Mouse (Mus musculus) kidney, adult 18-20 months (tissue): ENCODE results near the gene Rbfox3.

Source experiments
- DNase-seq: peaks from one replicate; pipeline ENCODE4 v3.0.0; 2021

The Rbfox3 gene

DNA sequence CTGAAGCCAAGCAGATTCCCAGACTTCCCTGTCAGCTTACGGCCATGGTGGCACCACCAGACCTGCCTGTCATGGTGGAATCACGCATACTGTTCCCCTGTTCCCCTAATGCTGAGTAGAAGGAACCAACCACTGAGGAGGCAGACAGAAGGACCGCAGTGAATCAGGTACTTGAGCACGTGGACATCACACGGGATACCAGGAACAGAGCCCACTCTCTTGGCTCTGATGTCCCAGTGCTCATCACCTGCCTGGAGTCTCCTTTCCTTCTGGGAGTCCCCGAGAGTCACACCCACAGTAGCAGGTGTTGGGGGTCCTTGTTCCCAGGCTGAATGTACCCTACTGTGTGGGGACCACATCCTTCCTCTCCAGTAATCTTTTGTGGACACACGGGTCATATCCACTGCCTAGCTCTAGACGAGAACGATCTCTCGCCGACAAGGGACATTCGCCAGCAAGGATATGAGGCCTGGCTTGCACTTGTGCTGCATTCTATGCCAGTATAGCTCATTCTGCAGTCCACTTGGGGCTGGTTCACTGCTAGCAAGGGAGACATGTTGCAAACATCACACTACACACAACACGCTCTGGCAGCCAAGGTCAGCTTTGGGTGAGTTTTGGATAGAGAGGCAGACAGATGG is 32.7 kb downstream of the Rbfox3 start:
- no peak for DNase-seq

DNA sequence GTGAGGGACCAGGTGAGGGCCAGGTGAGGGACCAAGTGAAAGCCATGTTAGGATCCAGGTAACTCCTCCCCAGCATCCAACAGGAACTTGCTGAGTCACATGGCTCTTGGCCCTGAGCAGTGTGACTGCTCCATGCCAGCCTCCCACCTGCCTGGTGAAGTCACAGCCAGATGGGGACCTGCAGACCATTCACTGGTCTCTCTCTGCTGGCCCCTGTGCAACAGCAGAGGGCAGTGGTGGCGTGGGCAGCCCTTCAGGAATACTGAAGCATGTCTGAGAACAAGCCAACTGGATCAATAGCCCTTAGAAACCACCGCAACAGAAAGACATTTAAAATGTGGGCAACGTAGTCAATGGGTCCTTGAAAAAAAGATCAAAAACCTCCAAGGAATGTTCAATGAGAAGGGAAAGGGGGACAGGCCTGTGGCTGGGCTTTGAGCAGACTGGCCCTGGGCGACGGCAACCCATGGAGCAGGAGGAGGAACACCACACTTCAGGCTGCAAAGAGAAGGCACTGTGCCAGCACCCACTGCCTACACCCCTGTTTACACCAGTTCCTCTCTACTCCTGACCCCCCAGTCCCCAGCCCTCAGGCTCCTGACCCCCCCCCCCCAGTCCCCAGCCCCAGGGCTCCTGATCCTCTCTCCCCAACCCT is 36.0 kb downstream of the Rbfox3 start:
- DNase-seq, result no peak

DNA sequence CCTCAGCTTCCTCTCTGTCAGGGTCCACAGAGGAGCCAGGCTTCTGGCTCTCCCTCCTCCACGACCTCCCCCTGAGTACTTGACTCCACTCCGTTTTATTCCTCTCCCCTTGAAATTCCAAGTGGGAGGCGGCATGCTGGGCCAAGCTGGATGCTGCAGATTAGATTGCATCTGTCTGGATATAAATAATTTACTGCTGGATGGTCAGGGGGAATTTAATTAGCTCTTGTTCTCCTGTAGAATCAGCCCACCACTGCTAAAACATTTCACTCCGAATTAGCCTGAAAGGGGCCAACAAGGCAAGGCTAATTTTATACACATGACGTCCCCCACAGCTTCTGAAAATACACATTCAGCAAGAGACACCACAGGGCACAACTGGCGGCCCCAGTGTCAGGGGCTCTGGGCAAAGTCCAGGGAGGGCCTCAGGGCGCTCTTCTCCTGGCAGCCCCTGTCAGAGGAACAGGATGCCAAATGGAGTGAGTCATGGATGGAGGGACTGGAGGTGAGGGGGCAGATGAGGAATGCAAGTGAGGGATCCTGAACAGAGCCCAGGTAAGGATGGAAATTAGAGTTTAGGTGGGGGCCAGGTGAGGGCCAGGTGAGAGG is 36.8 kb downstream of the Rbfox3 start:
- DNase-seq, result no peak

DNA sequence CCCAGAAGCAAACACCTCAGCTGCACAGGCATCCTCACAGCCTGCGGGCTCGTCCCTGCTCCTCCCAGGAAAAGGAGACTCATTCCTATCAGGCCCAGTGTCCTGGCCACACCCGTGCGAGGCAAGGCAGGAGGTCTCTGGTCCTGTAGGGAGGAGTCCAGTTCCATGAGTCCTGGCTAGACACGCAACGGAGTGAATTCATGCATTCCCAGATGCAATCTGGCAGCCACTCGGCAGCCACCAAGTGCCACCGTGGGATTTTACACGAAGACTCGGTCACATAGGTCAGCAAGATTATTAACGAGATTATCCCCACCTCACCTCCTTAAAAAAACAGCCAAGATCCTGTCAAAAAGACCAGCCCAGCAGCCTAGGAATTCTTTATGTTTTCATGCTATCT is 37.4 kb downstream of the Rbfox3 start:
- no peak for DNase-seq

DNA sequence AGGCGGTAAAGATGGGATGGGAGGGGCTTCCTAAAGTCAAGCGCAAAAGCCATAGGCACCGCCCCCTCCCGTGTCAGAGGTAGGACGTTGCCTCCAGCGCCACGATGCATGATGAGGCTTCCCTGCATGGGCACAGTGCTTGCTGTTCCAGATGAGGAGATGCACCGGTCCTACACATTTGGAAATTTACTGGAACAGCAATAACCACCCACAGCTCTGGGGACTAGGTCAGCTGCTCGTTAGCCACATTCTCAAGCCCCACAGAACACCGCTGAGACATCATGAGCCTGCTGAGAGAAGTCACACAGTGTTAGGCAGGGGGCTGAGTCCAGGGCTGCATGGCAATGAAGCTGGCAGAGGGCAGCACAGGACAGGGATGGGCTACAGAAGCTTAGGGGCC is 39.9 kb downstream of the Rbfox3 start:
- DNase-seq, result no peak

DNA sequence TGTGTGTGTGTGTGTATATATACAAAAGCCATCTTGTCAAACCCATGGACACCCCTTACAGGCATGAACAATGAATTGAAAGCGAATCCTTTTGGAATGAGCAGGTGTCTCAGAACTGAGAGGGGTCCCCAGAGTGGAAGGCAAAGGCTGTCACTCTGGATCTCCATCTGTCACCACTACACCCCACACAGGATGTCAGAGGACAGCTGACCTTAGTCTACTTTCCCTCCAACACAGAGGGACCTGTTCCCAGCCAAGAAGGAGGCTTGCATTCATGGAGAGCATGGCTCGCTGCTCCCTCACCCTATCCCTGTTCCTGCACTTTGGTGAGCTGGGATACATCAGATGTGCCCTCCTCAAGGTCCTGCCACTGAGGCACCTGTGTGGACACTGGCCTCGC is 48.0 kb downstream of the Rbfox3 start:
- no peak for DNase-seq

DNA sequence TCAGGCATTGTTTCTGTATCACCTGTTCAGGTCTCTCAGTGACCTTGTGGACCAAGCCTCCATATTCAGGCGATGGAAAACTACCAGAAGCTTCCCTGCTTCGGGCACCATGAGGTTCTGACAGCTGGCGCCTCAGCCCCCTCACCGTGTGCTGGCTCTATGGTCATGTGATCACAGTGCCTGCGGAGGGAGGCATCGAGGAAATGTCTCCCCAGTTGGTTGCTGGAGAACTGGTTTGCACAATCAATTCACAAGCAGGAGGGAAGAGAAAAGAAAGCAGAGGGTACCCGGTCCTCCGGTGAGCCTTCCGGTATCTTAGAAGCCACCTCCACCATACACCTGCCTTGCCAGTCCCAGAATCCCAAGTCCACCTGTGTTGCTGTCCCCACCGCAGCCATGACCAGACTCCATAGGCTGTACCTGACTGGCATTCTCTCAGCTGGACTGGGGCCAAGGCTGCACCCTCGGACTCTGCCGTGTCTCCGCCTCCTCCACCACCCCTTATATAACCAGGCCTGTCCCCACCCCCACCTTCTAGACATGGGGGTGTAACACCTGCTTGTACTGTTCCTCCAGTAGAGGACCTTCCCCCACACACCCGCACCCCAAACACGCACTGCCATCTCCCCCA is 49.5 kb downstream of the Rbfox3 start:
- DNase-seq, result no peak

DNA sequence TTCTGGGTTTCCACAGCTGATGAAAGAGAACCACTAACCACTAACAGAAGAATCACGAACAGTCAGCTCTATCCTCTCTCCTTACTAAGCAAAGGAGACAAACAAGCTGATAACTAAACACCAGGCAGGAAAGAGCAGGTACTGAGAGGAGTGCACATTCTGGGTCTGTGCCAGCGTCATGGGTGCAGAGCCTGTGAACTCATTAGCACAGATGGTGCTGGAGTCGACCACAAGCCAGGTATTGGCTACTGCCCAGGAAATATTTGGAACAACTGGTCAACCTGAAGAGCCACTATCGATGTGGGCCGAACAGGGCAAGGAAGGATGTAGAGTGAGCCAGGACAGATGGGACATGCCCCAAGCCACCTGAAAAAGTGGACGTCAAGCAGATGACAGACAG is 50.2 kb downstream of the Rbfox3 start:
- DNase-seq, result no peak

DNA sequence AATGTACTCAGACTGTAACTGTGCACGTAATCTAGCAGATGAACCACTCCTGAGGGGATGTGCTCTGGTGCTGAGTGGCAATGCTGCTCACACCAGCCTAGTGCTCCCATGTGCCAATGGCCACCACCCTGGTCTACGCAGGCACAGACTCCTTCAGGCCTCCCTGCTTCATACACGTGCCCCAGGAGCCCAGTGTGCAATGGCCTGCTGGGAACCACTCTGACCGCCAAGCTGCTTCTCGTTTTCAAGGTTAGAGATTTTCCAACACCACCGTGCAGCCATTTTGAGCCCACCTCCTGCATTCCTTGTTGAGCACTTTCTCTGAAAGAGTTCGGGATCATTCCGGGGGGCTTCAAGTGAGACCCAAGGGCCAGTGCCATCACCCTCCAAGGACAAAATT is 50.6 kb downstream of the Rbfox3 start:
- DNase-seq, result no peak

DNA sequence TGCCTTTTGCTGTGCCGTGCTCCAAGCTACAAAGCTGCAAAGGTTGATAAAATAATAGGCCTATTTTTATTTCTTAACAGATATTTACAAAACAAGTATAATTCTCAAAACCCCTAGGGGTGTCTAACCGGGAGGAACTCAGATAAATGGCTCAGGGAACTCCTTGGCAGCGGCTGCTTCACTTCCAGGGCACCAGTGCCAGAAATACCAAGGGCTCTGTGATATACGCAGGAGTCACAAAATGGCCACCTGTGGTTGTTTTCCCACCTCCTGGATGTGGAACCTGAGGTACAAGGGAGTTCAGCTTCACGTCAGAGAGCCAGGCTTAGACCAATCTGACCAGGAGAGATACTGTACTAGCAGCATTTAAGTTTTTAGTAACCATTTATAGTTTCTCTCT is 51.6 kb downstream of the Rbfox3 start:
- DNase-seq, result no peak

DNA sequence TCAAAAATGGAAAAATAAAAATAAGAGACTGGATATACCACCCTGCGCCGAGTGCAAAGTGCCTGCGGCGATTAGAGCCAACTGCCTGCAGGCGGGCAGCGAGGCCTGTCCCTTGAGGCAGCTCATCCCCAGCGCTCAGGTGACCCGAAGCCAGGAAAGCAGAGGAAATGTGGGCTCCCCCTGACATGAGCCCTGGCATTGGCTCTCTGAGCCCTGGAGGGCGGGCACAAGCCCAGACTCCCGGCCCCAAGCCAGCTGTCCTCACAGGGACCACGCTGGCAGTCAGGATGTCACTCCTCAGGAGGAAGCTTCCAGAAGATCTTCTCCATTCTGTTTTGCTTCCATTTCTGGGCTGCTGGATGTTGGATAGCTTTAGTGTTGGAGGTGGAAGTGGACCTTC is 53.1 kb downstream of the Rbfox3 start:
- no peak for DNase-seq

DNA sequence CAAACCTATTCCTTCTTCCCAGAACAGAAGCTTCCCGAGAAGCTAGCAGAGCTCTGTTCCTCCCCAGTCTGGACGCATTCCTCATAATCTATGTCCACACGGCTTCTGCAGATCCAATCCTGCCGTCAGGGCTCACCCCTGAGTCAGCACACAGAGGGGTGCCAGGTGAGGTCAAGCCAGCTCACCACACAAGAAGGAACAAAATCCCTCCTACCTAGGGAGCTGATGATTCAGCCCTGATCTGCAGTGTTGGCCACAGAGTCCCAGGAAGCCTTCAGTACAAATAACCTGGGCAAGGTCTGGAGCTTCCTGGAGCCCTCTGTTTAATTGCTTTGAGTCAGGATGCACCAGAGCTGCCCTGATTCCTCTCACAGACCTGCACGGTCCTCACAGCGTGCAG is 60.0 kb downstream of the Rbfox3 start:
- no peak for DNase-seq

DNA sequence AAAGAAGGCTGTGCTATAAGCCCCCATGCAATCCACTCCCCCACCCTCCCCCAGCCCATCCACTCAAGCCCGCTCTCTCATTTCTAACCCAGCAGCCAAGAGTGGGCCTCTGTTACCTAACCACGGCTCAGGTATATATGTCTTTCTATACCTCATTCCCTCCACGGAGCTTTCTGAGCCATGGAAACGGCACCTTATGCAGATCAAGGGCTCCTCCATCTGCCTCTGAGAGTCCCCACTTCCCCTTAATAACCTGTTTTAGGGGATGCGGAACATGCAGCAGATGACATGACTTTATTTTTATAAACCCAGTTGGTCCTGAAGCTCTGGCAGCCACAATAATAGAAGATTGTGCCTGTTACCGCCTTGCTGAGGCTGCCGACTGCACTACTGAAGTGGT is 63.4 kb downstream of the Rbfox3 start:
- DNase-seq, result no peak

DNA sequence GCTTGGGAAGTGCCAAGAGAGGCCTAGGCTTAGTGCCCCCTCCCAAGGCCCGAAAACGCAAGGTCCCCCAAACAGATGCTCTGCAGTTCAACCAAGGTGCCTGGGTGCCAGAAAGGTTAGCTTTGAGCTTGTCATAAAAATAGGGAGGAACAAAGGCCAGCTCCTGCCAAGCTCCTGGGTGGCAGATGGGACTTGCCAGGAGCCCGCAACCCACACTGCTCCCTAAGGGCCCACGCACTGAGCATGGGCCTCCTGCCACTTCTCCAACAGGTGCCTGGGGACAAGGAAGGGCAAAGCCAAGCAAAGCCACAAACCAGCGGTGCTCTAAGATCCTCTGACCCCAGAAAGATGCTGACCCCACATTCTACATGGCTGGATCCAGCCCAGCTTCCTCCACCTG is 70.4 kb downstream of the Rbfox3 start:
- DNase-seq, result no peak

DNA sequence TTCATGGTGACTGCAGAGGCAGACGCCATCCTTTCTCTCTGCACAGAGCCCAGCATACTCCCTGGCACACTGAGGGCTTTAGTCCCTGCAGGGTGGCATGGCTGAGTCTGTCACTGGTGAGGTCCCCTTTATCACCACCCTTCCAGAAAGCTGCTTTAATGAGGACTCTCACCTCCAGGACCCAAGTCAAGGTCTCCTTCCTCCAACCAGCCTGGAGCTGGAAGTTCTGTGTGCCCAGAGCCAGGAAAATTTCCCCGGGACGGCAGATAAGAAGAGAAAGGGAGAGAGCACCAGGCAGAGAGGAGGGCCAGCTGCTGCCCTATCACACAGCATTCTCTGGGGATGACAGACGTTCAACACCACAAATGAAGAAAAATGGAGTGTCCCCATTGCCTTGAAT is 73.2 kb downstream of the Rbfox3 start:
- DNase-seq, result no peak

DNA sequence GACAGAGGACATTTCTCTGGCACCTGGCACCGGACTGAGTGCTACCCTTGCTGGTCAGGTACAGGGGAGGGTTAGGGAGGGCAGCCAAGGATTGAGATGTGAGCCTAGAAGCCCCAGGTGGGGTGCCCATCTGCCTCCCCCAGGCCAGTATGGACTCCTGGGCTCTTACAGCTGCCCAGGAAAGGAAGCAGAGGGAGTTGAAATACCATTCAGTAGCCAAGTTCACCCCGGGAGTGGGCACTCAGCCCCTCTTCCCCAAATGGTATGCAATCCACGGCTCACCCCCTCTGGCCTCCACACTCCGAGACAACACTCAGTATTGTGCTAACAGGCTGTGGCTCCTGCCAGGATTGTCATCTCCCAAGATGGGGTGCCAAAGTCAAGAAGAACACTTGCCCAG is 74.5 kb downstream of the Rbfox3 start:
- no peak for DNase-seq

DNA sequence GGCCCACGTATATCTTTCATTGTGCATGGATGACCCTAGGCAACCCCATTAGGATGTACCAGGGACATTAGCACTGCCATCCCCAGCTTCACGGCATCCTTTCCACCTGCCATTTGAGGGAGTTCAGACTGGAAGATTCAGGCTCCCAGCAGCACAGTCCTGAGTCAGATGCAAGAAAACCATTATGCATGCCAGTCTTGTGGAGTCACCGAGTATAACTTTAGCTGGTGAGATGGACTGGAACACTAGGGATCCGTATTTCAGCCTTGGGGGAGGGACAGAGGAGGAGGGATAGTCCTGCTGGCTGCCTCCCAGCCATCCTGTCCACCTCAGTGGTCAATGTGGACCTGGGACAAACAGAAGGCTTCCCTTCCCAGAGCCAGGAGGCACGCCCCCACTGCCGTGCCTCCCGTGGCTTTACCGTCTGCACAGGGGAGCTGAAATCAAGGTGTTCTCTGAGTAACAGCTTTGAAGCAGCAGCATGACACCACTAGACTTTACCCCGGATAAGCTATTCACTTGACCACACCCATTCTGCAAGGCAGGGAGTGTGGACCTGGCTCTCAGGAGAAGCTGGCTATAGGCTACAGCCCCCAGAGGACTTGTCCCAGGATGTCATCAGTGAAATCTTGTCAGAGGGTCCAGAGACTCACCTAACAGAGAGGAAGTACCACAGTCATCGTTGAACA is 78.5 kb downstream of the Rbfox3 start:
- DNase-seq, result peak; percentile 30

DNA sequence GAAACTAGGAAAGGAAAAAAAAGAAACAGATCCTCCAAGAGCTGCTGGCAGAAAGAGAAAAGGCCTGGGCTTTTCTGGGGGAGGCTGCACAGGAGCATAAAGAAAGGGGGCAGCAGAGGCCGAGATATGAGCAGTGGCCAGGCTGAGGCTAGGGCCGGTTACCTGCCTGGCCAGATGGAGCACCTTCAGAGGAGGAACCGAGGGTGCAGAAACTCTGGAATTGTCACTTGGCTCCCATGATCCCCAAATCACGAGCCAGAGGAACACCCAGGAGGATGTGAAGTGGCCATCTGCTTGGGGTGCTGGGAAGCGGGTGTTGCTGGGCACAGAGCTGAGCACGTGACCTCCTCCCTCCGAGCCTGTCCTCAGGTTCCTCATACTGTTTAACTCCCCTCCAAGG is 79.7 kb downstream of the Rbfox3 start:
- DNase-seq, result no peak

DNA sequence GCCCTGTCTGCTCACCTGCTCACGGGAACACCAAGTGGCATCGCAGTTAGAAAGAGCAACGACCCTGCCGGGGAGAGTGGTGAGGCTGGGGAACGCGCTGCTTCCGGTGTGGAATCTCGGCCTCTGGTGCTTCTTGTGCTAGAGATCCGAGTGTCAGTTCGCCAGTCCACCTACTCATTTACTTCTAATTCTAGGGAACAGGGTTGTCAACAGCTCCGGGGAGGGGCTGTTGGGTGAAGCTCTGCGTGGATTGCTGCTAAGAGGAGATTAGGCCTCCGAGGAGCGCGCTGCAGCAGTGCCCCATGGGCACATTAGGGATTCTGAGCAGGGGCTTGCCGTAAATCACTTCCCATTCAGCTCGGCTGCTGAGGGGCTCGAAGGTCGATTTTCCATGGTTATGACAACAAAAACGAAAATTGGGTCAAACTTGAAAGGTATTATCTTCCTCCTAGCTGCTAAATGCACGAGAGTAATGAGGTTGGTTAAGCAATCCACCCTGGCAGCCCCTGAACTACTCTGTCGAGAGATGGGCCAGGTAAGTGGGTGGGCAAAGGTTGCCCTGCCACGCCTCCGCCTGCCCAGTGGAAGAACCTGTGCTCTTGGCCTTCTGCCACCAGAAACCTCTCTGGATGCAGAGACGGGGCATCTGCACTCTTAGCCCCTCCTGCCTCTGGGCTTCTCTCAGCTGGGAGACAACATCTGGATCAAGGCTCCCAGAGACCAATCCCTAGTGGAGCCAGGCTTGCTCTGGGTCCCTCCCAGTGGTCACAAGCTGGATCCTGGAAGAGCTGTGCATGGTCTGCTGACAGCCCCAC is 85.9 kb downstream of the Rbfox3 start:
- peak; percentile 60 for DNase-seq

DNA sequence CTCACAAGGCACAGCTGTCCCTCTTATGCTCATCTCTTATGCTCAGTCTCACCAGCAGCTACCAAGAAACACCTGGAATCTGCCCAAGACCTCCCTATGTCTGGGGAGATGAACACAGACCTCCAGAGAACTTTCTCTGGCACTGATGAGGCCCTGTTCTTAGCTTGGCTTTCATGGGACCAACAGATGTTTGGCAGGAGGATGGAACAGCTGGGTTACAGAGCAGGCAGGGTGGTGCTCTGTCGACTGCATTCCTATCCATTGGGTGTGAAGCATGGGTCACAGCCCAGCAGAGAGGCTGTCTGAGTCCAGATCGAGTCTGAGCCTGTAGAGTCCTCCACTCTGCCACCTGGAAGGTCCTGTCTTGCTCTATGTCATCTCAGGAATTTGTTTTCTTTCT is 90.0 kb downstream of the Rbfox3 start:
- DNase-seq, result no peak

DNA sequence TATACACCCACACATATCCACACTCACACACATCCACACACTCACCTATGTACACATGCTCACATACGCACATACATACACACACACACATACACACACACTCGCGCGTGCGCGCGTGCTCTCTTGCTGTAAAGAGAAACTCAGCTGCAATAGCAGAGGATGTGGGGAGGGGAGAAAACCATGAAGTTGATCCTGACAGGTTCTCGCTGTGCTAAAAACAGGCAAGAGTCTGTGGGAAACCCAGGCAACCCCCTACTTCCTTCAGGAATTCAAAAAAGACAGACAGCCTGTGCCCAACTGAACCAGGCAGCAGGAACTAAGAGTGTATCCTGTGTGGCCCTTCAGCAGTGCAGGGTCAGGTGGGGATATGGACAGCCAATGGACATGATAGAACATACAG is 92.9 kb downstream of the Rbfox3 start:
- no peak for DNase-seq

DNA sequence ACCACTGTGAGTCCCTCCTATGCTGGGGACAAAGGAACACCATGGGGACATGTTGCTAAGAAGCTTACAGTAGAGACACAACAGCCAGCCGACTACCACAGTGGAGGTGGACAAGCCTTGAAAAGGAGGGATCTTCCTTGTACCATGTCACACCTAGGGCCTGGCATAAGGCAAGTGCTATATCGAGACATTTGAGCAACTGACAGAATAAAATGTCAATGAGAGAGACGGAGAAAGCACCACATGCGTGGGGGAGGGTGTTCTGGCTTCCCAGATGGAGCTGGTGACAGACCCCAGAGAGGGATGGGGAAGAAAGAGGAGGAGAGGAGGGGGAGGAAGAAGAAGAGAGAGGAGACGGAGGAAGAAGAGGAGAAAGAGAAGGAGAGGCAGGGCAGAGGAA is 96.3 kb downstream of the Rbfox3 start:
- DNase-seq, result no peak

DNA sequence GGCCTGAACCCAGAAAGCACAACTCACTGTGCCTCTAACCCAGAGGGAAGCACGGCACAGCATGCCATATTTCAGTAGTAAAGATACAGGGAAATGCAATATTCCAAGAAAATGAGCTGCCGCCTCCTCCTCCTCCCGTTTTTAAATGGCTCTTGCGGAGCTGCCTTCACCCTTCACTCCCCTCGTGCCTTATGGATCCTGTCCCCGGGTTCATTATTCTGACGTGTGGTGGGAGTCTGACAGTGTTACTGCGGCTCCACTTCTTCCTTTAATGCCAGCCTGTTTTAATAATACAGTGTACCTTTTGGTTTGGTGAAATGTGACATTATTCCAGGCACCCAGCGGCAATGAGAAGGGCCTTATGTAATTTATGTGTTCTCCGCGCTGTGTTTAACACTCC is 97.5 kb downstream of the Rbfox3 start:
- DNase-seq, result no peak
